ENCODE assay signal across 24 mouse cellular contexts in the genomic region with DNA sequence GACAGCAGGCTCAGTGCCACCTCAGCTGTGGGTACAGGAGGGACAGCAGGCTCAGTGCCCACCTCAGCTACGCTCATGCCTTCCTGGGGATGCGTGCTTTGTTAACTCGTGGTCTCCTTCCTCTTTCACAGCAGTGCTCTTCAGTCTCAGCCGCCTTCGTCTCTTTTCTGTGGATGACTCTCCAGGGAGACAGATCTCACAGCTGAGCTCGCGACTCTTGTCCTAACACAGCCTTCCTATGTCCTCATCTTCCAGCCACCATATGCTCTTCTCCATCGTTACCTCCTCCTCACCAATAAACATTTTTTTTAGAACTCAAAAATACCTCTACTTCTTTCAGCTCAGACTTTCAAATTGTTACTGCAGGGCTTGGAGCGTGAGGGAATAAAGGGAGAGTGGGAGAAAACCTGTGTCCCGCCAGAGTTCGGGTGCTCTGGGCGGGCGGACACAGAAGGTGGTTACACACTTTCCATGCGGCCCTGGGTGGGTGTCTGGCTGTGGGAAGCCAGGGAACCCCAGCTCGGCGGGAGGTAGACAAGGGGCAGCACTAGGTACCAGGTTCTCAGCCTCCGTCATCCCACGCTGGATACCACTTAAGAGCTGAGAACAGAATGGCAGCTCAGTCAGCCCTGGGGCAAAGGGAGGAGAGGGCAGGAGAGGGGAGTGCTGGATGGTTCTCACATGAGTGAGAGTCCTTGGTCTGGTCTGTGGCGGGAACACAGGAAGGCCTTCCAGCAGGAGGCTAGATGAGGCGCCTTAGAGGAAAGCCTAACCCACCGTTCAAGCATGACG. TPM values are rescaled to one million over a fixed set of nuclear protein-coding genes. Genes with fewer than 3 reads are reported as not detected.
DNase-seq lines count a peak whose midpoint lies in the region; ATAC-seq and TF ChIP-seq lines count a peak whose summit lies in the region.
"Had no signal": no experiment of that assay in that cellular context is flagged by ENCODE, and none has a peak within 500 bp of the region (broad histone marks: within the 10 kb centered on the region; RNA-seq: fewer than 3 reads in every experiment).

No protein-coding gene starts in this region.

- no peak overlapping the region for H3K27ac ChIP-seq in limb, embryonic 11.5 days (replicated peaks; ENCODE audit: low read depth, low read length)
- no peak overlapping the region for H3K27ac ChIP-seq in limb, embryonic 10.5 days
- no peak overlapping the region for H3K27ac ChIP-seq in ES-Bruce4 (ENCODE audit: insufficient read depth, low read length)
- no peak overlapping the region for H3K27ac ChIP-seq in embryonic facial prominence, embryonic 10.5 days (replicated peaks)
- H3K27ac ChIP-seq: embryonic facial prominence, embryonic 15.5 days; forebrain, embryonic 10.5 days; gastrocnemius, adult 2 months; heart, adult 2 months; heart, embryonic 15.5 days; hindbrain, embryonic 10.5 days; hindbrain, embryonic 14.5 days had no signal

- peak; percentile 92 for ATAC-seq in frontal cortex, adult (ENCODE audit: low TSS enrichment)
- no peak for ATAC-seq in limb, embryonic 11.5 days (ENCODE audit: insufficient number of reproducible peaks, low FRiP score, low TSS enrichment, low read depth)
- ATAC-seq: forebrain, embryonic 16.5 days; intestine, postnatal 0 days had no signal

- 90% methylated on average over 22 of the region's 22 CpGs for WGBS in limb, embryonic 11.5 days
- WGBS in limb, embryonic 10.5 days: 92% methylated on average over 22 of the region's 22 CpGs
- 92% methylated on average over 22 of the region's 22 CpGs for WGBS in embryonic facial prominence, embryonic 10.5 days

- TF ChIP-seq POLR2A in ES-Bruce4 (IDR thresholded peaks at IDR 0.05; ENCODE audit: insufficient read depth, low read length): no peak

- no peaks in the 10 kb centered on the region for H3K4me1 ChIP-seq in limb, embryonic 11.5 days (ENCODE audit: control insufficient read depth, insufficient read depth, low read length)
- peaks cover 1% of the 10 kb centered on the region; the same call in 1 of the 2 replicates for H3K4me1 ChIP-seq in limb, embryonic 10.5 days
- no peaks in the 10 kb centered on the region for H3K4me1 ChIP-seq in ES-Bruce4 (ENCODE audit: control insufficient read depth, insufficient read depth, low read length)
- peaks cover 5% of the 10 kb centered on the region; the same call in 1 of the 2 replicates for H3K4me1 ChIP-seq in embryonic facial prominence, embryonic 10.5 days
- H3K4me1 ChIP-seq: embryonic facial prominence, embryonic 15.5 days; hindbrain, embryonic 10.5 days had no signal

- H3K9ac ChIP-seq in limb, embryonic 11.5 days (ENCODE audit: low read length): no peak overlapping the region
- no peak overlapping the region for H3K9ac ChIP-seq in ES-Bruce4 (ENCODE audit: low read depth, poor library complexity, severe bottlenecking)
- H3K9ac ChIP-seq: embryonic facial prominence, embryonic 15.5 days; heart, embryonic 15.5 days; hindbrain, embryonic 14.5 days had no signal

- no peaks in the 10 kb centered on the region for H3K9me3 ChIP-seq in limb, embryonic 11.5 days (ENCODE audit: control insufficient read depth, low read length)
- H3K9me3 ChIP-seq in limb, embryonic 10.5 days (replicated peaks): no peaks in the 10 kb centered on the region
- no peaks in the 10 kb centered on the region for H3K9me3 ChIP-seq in ES-Bruce4 (replicated peaks; ENCODE audit: control insufficient read depth, insufficient read depth, low read length, poor library complexity, severe bottlenecking)
- no peaks in the 10 kb centered on the region; the same call in 1 of the 2 replicates for H3K9me3 ChIP-seq in embryonic facial prominence, embryonic 10.5 days
- H3K9me3 ChIP-seq: embryonic facial prominence, embryonic 15.5 days; G1E; heart, embryonic 15.5 days had no signal

- no peak for DNase-seq in frontal cortex, postnatal 25 days (ENCODE audit: low spot score in 2 of 2)
- DNase-seq in limb, embryonic 11.5 days (ENCODE audit: low spot score): peak; percentile 15
- no peak for DNase-seq in limb, embryonic 10.5 days (ENCODE audit: low spot score)
- DNase-seq in embryonic facial prominence, embryonic 10.5 days (ENCODE audit: low spot score): peak; percentile 5
- no peak for DNase-seq in cerebellum, adult 11 months
- DNase-seq in gastrocnemius, postnatal 25 days: no peak
- DNase-seq: adrenal gland, postnatal 14 days; cerebellum, adult 2 months; cerebellum, postnatal 10 days; gastrocnemius, adult 2 months; heart, adult 2 months; heart, postnatal 14 days had no signal

- TF ChIP-seq CTCF in ES-Bruce4 (IDR thresholded peaks at IDR 0.05; ENCODE audit: low read depth, low read length): no peak

- no peak for TF ChIP-seq EP300 in ES-Bruce4 (IDR thresholded peaks at IDR 0.05; ENCODE audit: insufficient read depth, low read depth, low read length)

- H3K4me2 ChIP-seq in limb, embryonic 11.5 days (ENCODE audit: low read depth, severe bottlenecking): no peak overlapping the region
- H3K4me2 ChIP-seq: embryonic facial prominence, embryonic 15.5 days; heart, embryonic 11.5 days; heart, embryonic 15.5 days; hindbrain, embryonic 14.5 days had no signal

- no peaks in the 10 kb centered on the region for H3K36me3 ChIP-seq in limb, embryonic 11.5 days (ENCODE audit: control insufficient read depth, insufficient read depth, low read length)
- H3K36me3 ChIP-seq in limb, embryonic 10.5 days: peaks cover 9% of the 10 kb centered on the region
- H3K36me3 ChIP-seq in ES-Bruce4 (ENCODE audit: control insufficient read depth, insufficient read depth, low read length, poor library complexity, severe bottlenecking): no peaks in the 10 kb centered on the region
- peaks cover 14% of the 10 kb centered on the region for H3K36me3 ChIP-seq in embryonic facial prominence, embryonic 10.5 days (replicated peaks)
- H3K36me3 ChIP-seq: G1E had no signal

- H3K4me3 ChIP-seq in limb, embryonic 11.5 days (ENCODE audit: low read depth, low read length): no peak overlapping the region
- no peak overlapping the region for H3K4me3 ChIP-seq in limb, embryonic 10.5 days
- 0 out of 2 replicates have a peak overlapping the region, but pooled peaks have one; percentile 0 for H3K4me3 ChIP-seq in ES-Bruce4 (ENCODE audit: low read depth, low read length)
- no peak overlapping the region for H3K4me3 ChIP-seq in embryonic facial prominence, embryonic 10.5 days
- H3K4me3 ChIP-seq: embryonic facial prominence, embryonic 15.5 days; erythroblast, embryonic 14.5 days; forebrain, embryonic 10.5 days; gastrocnemius, adult 2 months; heart, adult 2 months; heart, embryonic 15.5 days; hindbrain, embryonic 10.5 days had no signal

- no peaks in the 10 kb centered on the region for H3K27me3 ChIP-seq in limb, embryonic 11.5 days (ENCODE audit: control insufficient read depth, insufficient read depth, low read length)
- H3K27me3 ChIP-seq in limb, embryonic 10.5 days (ENCODE audit: low read depth, poor library complexity, severe bottlenecking): no peaks in the 10 kb centered on the region
- no peaks in the 10 kb centered on the region for H3K27me3 ChIP-seq in ES-Bruce4 (ENCODE audit: control insufficient read depth, insufficient read depth, low read length, poor library complexity, severe bottlenecking)
- H3K27me3 ChIP-seq in embryonic facial prominence, embryonic 10.5 days (replicated peaks; ENCODE audit: low read depth, poor library complexity, severe bottlenecking): no peaks in the 10 kb centered on the region
- H3K27me3 ChIP-seq: embryonic facial prominence, embryonic 15.5 days; heart, embryonic 15.5 days had no signal

RNA-seq across cellular contexts. Expression of gene Mmaa, which starts 37.6 kb away (rescaled TPM):
- polyA plus RNA-seq in limb, embryonic 11.5 days (2014; fragmentation: Nextera tagmentation; extraction: Ambion mirVana): 12.5 and 12.7 TPM in 2 replicates
- polyA plus RNA-seq in limb, embryonic 10.5 days (2016; fragmentation: Nextera tagmentation; extraction: Ambion mirVana): 10.2 and 12.2 TPM in 2 replicates
- polyA plus RNA-seq in ES-Bruce4 (2011; ENCODE audit: insufficient read depth, insufficient read length, low read depth, missing spikeins): 6.1 TPM in 2 replicates
- 8.0 and 9.6 TPM in 2 replicates for polyA plus RNA-seq in embryonic facial prominence, embryonic 10.5 days (2016; fragmentation: Nextera tagmentation; extraction: Ambion mirVana)
- 10 to 100 TPM; 17.8 to 21.3 TPM for total RNA-seq in gastrocnemius, postnatal 25 days (2021)

Comparison
In these comparisons a context has a peak if more than half of its experiments do, and no peak if none do; other contexts are left out.
1. DNase-seq: peak in limb, embryonic 11.5 days (single experiment) and embryonic facial prominence, embryonic 10.5 days (single experiment); none in frontal cortex, postnatal 25 days (0 of 2), limb, embryonic 10.5 days (single experiment), cerebellum, adult 11 months (single experiment) and gastrocnemius, postnatal 25 days (single experiment).